Mouse (Mus musculus) C2C12 (cell line): ENCODE measurements at regions not wholly inside any gene's neighbourhood (a gene's known extent, or its start where the extent isn't known, plus 50 kb on each side); places are given as distances from the start of the nearest gene placed in this dataset.
A peak's percentile ranks its signal among the peaks of the same experiment; 100 is the strongest.

Experiments
- H3K27me3 ChIP-seq: one replicate; pipeline ENCODE4 v1.6.1; 2011; ENCODE audit not compliant: control insufficient read depth, insufficient read depth, insufficient read length
- H3K36me3 ChIP-seq: one replicate; pipeline ENCODE4 v1.6.1; 2011; ENCODE audit not compliant: control insufficient read depth, insufficient read depth
- H3K4me3 ChIP-seq: one replicate; pipeline ENCODE4 v1.5.1; 2011; ENCODE audit warnings: mild to moderate bottlenecking, control low read depth; ENCODE audit not compliant: poor library complexity, insufficient read depth, severe bottlenecking
- H3K79me2 ChIP-seq: one replicate; pipeline ENCODE4 v1.6.1; 2011; ENCODE audit not compliant: control insufficient read depth, insufficient read depth
- H3K79me3 ChIP-seq: one replicate; pipeline ENCODE4 v1.6.1; 2011; ENCODE audit warnings: low read depth, control low read depth
- H3ac ChIP-seq: one replicate; pipeline ENCODE3; 2011; ENCODE audit warnings: low read depth; ENCODE audit not compliant: control insufficient read depth, insufficient read length
- CEBPB ChIP-seq: IDR thresholded peaks from one replicate; pipeline ENCODE4 v1.6.1; 2011; ENCODE audit warnings: low read depth, mild to moderate bottlenecking, control low read depth, moderate library complexity
- CTCF ChIP-seq: IDR thresholded peaks from one replicate; pipeline ENCODE4 v1.5.1; 2011; ENCODE audit not compliant: control insufficient read depth, insufficient read depth, insufficient read length
- FOSL1 ChIP-seq: IDR thresholded peaks from one replicate; pipeline ENCODE4 v1.8.0; 2011; ENCODE audit warnings: mild to moderate bottlenecking, low read length; ENCODE audit not compliant: poor library complexity, insufficient read depth, severe bottlenecking
- MAX ChIP-seq: IDR thresholded peaks from one replicate; pipeline ENCODE4 v1.6.1; 2011; ENCODE audit warnings: mild to moderate bottlenecking, control low read depth
- MYOD1 ChIP-seq: IDR thresholded peaks from one replicate; pipeline ENCODE4 v1.6.1; 2011; ENCODE audit warnings: low read depth; ENCODE audit not compliant: control insufficient read depth, insufficient read length
- MYOG ChIP-seq: IDR thresholded peaks from one replicate; pipeline ENCODE4 v1.6.1; 2011; ENCODE audit not compliant: control insufficient read depth, insufficient read length; ENCODE audit errors: extremely low read depth
- USF1 ChIP-seq: IDR thresholded peaks from one replicate; pipeline ENCODE4 v1.6.1; 2011; ENCODE audit warnings: low read depth, mild to moderate bottlenecking, control low read depth, moderate library complexity

DNA sequence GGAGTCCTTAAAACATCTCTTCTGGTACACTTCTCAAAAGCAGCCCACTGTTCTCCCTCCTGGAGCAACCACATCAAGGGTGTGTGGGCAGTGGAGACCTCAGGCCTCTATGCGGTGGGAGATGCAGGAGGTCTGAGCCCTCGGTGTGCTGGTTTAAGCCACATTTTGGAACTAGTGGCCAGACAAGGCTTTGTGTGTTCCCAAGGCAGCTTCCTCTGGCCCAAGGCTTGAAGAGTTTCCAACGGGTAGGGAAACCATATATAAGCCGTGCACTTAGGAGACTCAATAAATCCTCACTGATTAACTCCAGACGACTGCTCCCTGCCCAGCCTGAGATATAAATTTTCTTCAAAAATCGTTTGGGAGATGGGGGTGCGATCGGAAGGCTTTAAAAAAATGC lies 221.9 kb downstream of the Fzd1 start:
- Histone ChIP-seq H3K36me3 (no peaks in the 10 kb centered on the region), H3K79me2 (no peaks in the 10 kb centered on the region), H3ac (no peak overlapping the region), H3K79me3 (no peaks in the 10 kb centered on the region), H3K4me3 (no peak overlapping the region), H3K27me3 (no peaks in the 10 kb centered on the region)
- TF ChIP-seq CEBPB (no peak), CTCF (no peak)

- H3K36me3 ChIP-seq: no peaks in the 10 kb centered on the region
- no peak overlapping the region for H3K4me3 ChIP-seq
- no peaks in the 10 kb centered on the region for H3K27me3 ChIP-seq
- H3ac ChIP-seq: no peak overlapping the region
- no peaks in the 10 kb centered on the region for H3K79me3 ChIP-seq
- TF ChIP-seq CTCF (no peak), MYOG (no peak), USF1 (no peak), MYOD1 (no peak), CEBPB (no peak), MAX (no peak), FOSL1 (no peak)
- H3K79me2 ChIP-seq: no peaks in the 10 kb centered on the region
Observed at GRCm38 (mm10) chr5:4534512-4534911, 223.3 kb downstream of the Fzd1 start.

DNA sequence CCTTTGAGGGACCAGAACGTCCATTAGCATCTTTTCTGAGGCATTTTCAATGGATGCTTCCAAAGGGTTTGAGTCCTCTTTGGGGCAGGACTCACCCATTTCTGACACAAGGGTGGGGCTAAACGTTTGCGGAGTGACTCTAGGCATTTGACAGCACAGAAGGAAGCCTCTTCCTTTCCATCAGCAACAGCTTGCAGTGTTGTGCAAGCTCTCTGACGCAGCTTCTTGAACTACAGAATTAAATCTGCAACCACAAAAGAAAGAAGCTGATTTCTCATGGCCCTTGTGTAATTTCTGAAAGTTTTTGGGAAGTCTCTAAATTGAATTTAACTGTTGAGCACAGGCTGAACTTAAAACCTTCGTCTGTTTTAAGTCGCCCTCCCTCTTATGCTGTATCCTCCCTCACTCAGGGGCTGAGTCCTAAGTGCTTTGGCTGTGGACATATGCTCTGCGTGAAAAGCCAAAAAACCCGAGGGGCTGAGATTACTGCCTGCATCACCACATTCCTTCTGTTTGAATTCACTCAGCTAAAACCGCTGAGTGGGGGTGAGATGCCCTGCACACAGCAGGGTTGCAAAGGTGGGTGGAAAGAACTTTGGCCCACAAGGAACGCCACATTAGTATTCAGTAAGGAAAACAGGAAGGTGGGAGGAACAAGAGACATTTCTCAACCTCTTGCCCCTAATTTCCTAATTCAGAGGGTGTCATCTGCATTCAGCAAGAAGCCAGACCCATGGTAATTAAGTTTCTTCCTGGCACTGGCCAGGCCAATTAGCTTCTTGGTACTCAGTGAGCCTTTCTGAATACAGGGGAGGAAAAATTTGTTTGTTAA lies 227.4 kb downstream of the Fzd1 start:
- TF ChIP-seq CTCF (no peak), CEBPB (peak; percentile 62)
- H3K79me3 ChIP-seq: no peaks in the 10 kb centered on the region

GRCm38 (mm10) chr5:4526042-4526815 lies 231.6 kb downstream of the Fzd1 start:
- Histone ChIP-seq H3K36me3 (no peaks in the 10 kb centered on the region), H3K27me3 (no peaks in the 10 kb centered on the region), H3K79me3 (no peaks in the 10 kb centered on the region), H3K4me3 (no peak overlapping the region), H3K79me2 (no peaks in the 10 kb centered on the region), H3ac (no peak overlapping the region)
- TF ChIP-seq FOSL1 (no peak), USF1 (no peak), MAX (no peak), MYOG (no peak), MYOD1 (no peak), CEBPB (no peak), CTCF (no peak)

More for the DNA sequence above, 227.4 kb downstream of the Fzd1 start:
- H3K4me3 ChIP-seq: no peak overlapping the region
- no peaks in the 10 kb centered on the region for H3K36me3 ChIP-seq
- H3ac ChIP-seq: no peak overlapping the region
- H3K27me3 ChIP-seq: no peaks in the 10 kb centered on the region
- H3K79me2 ChIP-seq: no peaks in the 10 kb centered on the region

- no peaks in the 10 kb centered on the region for H3K79me3 ChIP-seq
- no peak overlapping the region for H3ac ChIP-seq
- H3K4me3 ChIP-seq: no peak overlapping the region
- H3K27me3 ChIP-seq: no peaks in the 10 kb centered on the region
- no peak for TF ChIP-seq CTCF
- no peak for TF ChIP-seq CEBPB
- TF ChIP-seq MAX: no peak
- no peak for TF ChIP-seq FOSL1
- no peak for TF ChIP-seq MYOD1
- no peaks in the 10 kb centered on the region for H3K36me3 ChIP-seq
- H3K79me2 ChIP-seq: no peaks in the 10 kb centered on the region
Observed at GRCm38 (mm10) chr5:4500599-4500998, 257.2 kb downstream of the Fzd1 start.

DNA sequence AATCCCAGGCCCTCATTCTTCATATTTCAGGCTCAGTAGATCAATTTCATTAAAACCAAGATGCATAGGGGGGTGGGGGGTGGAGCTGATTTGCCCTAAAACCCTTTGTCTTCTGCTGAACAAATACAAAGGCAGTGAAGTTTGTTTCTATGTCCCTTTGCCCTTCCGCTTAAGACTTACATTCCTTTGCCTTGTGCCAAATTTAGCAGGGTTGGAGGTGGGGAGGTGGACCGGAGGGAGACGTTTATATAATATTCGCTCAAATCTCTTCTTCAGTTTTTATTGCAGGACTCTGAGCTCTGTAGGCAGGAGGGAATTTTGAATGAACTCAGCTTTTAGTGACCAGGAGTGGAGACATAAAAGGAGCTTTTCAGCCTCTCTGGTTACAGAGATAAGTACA lies 258.8 kb downstream of the Fzd1 start:
- no peak overlapping the region for H3K4me3 ChIP-seq
- TF ChIP-seq FOSL1 (no peak), CTCF (no peak), CEBPB (no peak), MAX (no peak), MYOG (no peak), MYOD1 (no peak), USF1 (no peak)
- H3K36me3 ChIP-seq: no peaks in the 10 kb centered on the region
- H3K27me3 ChIP-seq: no peaks in the 10 kb centered on the region
- H3K79me3 ChIP-seq: no peaks in the 10 kb centered on the region
- no peaks in the 10 kb centered on the region for H3K79me2 ChIP-seq
- no peak overlapping the region for H3ac ChIP-seq
